Mouse (Mus musculus) ES-E14 (cell line): ENCODE data around the gene Ryr1.

Experiments
- HCFC1 ChIP-seq: IDR thresholded peaks from 2 replicates; pipeline ENCODE4 v1.6.1; 2012; ENCODE audit warnings: low read length, inconsistent platforms, borderline replicate concordance; ENCODE audit not compliant: insufficient read depth
- ZNF384 ChIP-seq: IDR thresholded peaks from 2 replicates; pipeline ENCODE4 v1.6.1; 2012; ENCODE audit warnings: low read depth, low read length, inconsistent platforms

GRCm38 (mm10) chr7:29118142-29118851 lies 6.7 kb downstream of the Ryr1 start:
- TF ChIP-seq ZNF384 (peak; percentile 73), HCFC1 (no peak)
